Mouse (Mus musculus) bone marrow, adult 2 months (tissue): ENCODE results near the gene 4930432K21Rik.
A peak's percentile ranks its signal among the peaks of the same experiment; 100 is the strongest.

ENCODE experiments used
- CTCF ChIP-seq: fragments of 200-500 bp; IDR thresholded peaks from 2 replicates; pipeline ENCODE4 v1.5.1; 2011; ENCODE audit warnings: low read length, control low read depth; ENCODE audit not compliant: control insufficient read depth, insufficient read depth
- POLR2A ChIP-seq: fragments of 200-500 bp; IDR thresholded peaks from 2 replicates; pipeline ENCODE4 v1.6.1; 2011; ENCODE audit warnings: low read depth, mild to moderate bottlenecking, control low read depth, low read length, borderline replicate concordance; ENCODE audit not compliant: control insufficient read depth

GRCm38 (mm10) chr8:84192555-84192954 is 44.7 kb downstream of the 4930432K21Rik start:
- TF ChIP-seq CTCF (no peak), POLR2A (peak; percentile 65; the same call in 1 of the 2 replicates)
